Mouse (Mus musculus) WW6 (cell line): ENCODE measurements at regions not wholly inside any gene's neighbourhood (a gene's known extent, or its start where the extent isn't known, plus 50 kb on each side); places are given as distances from the start of the nearest gene placed in this dataset.

ENCODE experiments used
- DNase-seq: peaks from one replicate; pipeline ENCODE4 v3.0.0-alpha.2; 2013; ENCODE audit warnings: low read depth, low spot score

- DNase-seq, result no peak
Observed at GRCm38 (mm10) chr1:194878440-194878839, 60.2 kb upstream of the Cd34 start.

DNA sequence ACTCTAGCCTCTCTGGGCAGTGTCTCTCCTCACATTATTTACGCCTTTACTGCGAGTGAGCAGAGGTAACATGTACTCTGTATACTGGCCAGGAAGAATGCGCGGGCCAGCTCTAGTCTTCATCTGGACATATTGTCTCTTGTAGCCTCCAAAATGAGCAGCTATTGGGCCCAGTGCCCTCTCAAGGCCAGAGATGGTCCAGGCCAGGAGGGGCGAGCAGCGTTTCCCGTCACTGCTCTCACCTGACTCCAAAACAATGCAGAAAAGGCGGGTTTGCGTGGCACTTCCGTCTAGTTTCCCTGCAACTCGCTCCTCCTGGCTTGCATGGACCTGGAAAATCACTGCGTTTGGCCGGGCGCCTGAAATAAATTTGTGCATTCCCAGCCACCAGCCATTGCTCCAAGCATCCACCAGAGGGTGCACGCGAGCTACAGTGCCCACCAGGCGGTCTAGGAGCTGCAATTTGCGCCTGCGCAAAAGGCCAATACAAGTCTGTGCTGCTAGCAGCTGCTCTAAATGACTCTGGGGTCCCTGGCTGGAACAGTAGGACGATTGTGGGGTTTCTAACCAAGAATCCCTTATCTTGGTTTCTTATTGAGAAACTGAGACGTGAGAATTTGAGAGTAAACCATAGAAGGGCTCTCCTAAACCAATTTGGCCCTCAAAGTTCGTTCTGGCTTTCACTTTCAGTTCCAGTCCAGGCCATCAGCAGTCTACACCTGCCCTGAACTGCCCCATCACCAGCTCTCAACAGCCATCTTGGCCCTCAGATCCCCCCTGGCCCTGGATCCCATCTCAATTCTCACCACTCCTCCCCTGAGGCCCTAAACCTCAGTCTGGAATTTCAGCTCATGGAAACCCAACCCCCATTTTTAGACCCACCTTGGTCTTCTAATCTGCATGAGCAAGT, 59.0 kb upstream of the Cd34 start:
- DNase-seq, result peak; percentile 52

GRCm38 (mm10) chr1:194881556-194882223, 56.9 kb upstream of the Cd34 start:
- no peak for DNase-seq

DNA sequence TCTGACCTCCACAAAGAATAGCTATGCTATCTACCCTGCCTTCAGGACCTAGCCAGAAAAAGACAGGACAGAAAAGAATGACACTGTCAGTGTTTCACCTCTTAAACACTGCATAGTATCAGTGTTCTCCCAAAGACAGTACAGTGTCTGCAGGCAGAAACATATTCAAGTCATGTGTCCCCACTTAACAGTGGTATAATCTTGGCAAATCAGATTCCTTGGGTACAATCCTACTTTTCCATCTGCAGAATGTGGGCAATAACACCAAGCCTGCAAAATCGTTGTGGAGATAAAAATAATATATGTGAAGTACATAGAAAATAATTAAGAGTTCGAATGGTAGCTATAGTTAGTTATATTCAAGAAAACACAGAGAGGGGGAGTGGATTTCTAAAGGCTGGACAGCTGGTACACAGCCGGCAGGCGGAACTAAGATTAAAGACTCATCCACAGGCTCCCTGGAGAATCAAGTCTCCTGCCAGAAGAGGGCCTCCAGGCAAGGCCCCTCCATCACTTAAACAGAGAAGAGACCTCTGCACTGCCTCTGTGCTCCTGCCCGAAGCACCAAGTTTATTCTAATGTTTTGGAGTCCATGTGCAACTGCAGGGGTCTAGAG, 53.4 kb upstream of the Cd34 start:
- DNase-seq, result no peak

DNA sequence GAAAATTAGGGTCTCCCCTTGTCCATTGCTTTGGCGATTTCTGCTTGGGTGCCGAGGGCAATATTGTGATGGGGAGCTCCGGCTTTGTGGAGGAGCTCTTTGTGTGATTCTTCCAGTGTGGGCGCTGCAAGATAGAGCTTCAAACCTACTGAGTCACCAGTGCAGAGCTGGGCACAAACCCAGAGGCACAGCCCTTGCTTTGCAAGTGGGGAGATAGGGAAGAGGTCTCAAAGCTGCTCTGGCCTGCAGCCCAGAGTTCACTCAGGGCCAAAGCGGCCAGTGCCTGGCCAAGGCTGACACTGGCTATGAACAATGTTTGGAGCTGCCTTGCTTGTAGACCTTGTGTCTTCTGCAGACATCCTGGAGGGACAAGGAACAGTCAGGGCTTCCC, 52.9 kb upstream of the Cd34 start:
- DNase-seq, result no peak
